Mouse (Mus musculus) liver, adult 2 months (tissue): Measurements from ENCODE around the gene Tinagl1. TPM values are rescaled to one million over a fixed set of nuclear protein-coding genes. Genes with fewer than 3 reads are reported as not detected.

Source experiments
- DNase-seq: peaks from one replicate; pipeline ENCODE4 v3.0.0-alpha.2; 2011; ENCODE audit warnings: low read depth, low spot score; ENCODE audit errors: extremely low read depth
- H3K27ac ChIP-seq: fragments of 200-500 bp; replicated peaks from 2 replicates; pipeline ENCODE4 v1.5.1; 2012; ENCODE audit warnings: low read depth, mild to moderate bottlenecking, control low read depth, inconsistent platforms, low read length; ENCODE audit not compliant: insufficient read depth
- H3K27me3 ChIP-seq: fragments of 200-500 bp; 2 replicates; pipeline ENCODE4 v1.6.1; 2012; ENCODE audit warnings: mild to moderate bottlenecking, moderate library complexity, low read length, inconsistent platforms; ENCODE audit not compliant: control insufficient read depth, insufficient read depth
- H3K36me3 ChIP-seq: fragments of 200-500 bp; 2 replicates; pipeline ENCODE4 v1.6.1; 2012; ENCODE audit warnings: low read length, inconsistent platforms; ENCODE audit not compliant: control insufficient read depth, insufficient read depth
- H3K4me1 ChIP-seq: fragments of 200-500 bp; 2 replicates; pipeline ENCODE4 v1.6.1; 2011; ENCODE audit warnings: low read length; ENCODE audit not compliant: control insufficient read depth, insufficient read depth
- H3K4me3 ChIP-seq: fragments of 200-500 bp; 2 replicates; pipeline ENCODE4 v1.5.1; 2011; ENCODE audit warnings: low read depth, mild to moderate bottlenecking, control low read depth, low read length, moderate library complexity; ENCODE audit not compliant: insufficient read depth
- H3K79me2 ChIP-seq: fragments of 200-500 bp; 2 replicates; pipeline ENCODE4 v1.6.1; 2012; ENCODE audit warnings: inconsistent platforms, mild to moderate bottlenecking, low read length, moderate library complexity; ENCODE audit not compliant: control insufficient read depth, insufficient read depth
- H3K9ac ChIP-seq: fragments of 200-500 bp; 2 replicates; pipeline ENCODE4 v1.6.1; 2012; ENCODE audit warnings: low read depth, mild to moderate bottlenecking, control low read depth, inconsistent platforms, low read length
- CTCF ChIP-seq: fragments of 200-500 bp; IDR thresholded peaks from 2 replicates; pipeline ENCODE4 v1.5.1; 2011; ENCODE audit warnings: low read depth, low read length, control low read depth
- POLR2A ChIP-seq: fragments of 200-500 bp; IDR thresholded peaks from 2 replicates; pipeline ENCODE4 v1.6.1; 2011; ENCODE audit warnings: low read length, control low read depth; ENCODE audit not compliant: insufficient read depth; ENCODE audit errors: extremely low read depth
- WGBS: fragments of 180-500 bp; shearing (Covaris S2); methylation state at CpG from one replicate; pipeline ENCODE4 v1.1.7; 2018; 5-methylcytosine and 5-hydroxymethylcytosine counted together
- polyA plus RNA-seq: library from polyadenylated mRNA; depleted of rRNA; stranded (reverse); fragments of >200 nt; gene quantifications from 2 replicates; pipeline ENCODE4 v1.2.3, GENCODE M21; 2012
- total RNA-seq: library from RNA; depleted of rRNA; stranded (reverse); fragments of >200 nt; gene quantifications from 2 replicates; pipeline ENCODE4 v1.2.3, GENCODE M21; 2014

Gene Tinagl1
- total and polyA plus RNA-seq, 2 experiments = 13.3 to 35.3 TPM

DNA sequence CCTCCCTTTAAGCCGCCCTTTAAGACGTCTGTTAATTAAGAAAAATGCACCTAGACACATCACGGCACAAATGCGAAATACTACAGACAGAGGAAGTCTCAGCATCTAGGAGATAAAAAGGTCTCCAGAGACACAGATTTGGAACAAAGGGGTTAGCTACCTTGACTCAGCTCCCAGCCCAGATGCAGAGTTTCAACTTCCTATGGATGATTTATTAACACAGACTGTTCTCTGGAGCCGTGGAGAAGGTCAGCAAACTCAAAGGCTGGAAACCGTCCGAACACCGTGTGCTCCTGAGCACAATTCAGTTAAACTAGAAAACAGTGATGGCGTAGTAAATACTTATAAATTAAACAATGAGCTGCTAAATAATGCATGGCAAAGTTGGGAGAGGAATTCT, 17.3 kb upstream of the Tinagl1 start:
- Histone ChIP-seq H3K4me3 (no peak overlapping the region), H3K36me3 (no peaks in the 10 kb centered on the region), H3K9ac (no peak overlapping the region), H3K79me2 (no peaks in the 10 kb centered on the region), H3K27ac (no peak overlapping the region), H3K27me3 (no peaks in the 10 kb centered on the region), H3K4me1 (no peaks in the 10 kb centered on the region)
- no peak for DNase-seq
- TF ChIP-seq POLR2A (no peak), CTCF (no peak)
- 52% methylated on average over 9 of the region's 9 CpGs for WGBS

DNA sequence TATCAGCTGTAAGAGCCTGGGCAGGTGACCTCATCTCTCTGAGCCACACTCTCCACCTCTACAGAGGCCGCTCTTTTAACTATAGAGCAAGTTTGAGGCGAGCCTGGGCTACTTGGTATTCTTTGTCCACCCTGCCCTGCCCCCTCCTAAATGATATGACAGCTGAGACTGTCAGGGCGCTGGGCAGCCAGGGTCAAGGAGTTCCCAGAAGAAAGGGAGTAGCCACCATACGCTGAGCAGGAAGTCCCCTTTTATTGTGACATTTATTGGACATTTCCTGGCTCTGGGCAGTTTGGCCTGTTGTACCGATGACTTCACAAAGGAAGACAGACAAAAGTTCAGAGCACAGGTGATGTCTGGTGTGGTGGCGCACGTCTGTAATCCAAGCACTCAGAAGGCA, 14.7 kb upstream of the Tinagl1 start:
- Histone ChIP-seq H3K4me3 (no peak overlapping the region), H3K27me3 (no peaks in the 10 kb centered on the region), H3K79me2 (no peaks in the 10 kb centered on the region), H3K9ac (no peak overlapping the region), H3K4me1 (no peaks in the 10 kb centered on the region), H3K36me3 (no peaks in the 10 kb centered on the region), H3K27ac (no peak overlapping the region)
- DNase-seq = no peak
- 78% methylated on average over 7 of the region's 7 CpGs for WGBS
- TF ChIP-seq POLR2A (no peak), CTCF (no peak)

- Histone ChIP-seq H3K4me3 (no peak overlapping the region), H3K4me1 (no peaks in the 10 kb centered on the region), H3K36me3 (no peaks in the 10 kb centered on the region), H3K27me3 (no peaks in the 10 kb centered on the region), H3K79me2 (no peaks in the 10 kb centered on the region), H3K27ac (no peak overlapping the region), H3K9ac (no peak overlapping the region)
- 2% methylated on average over 13 of the region's 13 CpGs for WGBS
- TF ChIP-seq CTCF (peak; percentile 99), POLR2A (no peak)
- peak; percentile 53 for DNase-seq
Observed at GRCm38 (mm10) chr4:130188806-130189297, 13.9 kb upstream of the Tinagl1 start.

DNA sequence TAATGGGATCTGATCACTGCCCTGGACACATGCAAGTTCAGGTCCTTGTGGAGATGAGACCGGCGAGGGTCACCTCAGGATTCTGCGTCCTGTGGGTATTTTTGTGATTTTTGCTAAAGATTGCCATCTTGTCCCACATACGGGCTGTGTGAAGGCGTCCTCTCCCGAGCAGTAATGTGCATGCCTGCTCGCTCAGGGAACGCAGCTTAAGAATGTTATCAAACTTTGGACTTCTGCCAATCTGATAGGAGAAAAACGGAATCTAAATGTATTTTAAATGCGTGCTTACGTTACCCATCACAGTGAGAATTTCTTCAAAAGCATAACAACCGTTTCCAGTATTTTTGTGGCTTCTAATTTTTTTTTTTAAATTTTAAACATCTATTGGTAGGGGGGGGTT, 12.0 kb upstream of the Tinagl1 start:
- no peak for TF ChIP-seq POLR2A
- no peak for TF ChIP-seq CTCF
- DNase-seq = no peak
- Histone ChIP-seq H3K9ac (no peak overlapping the region), H3K4me1 (peaks cover 3% of the 10 kb centered on the region; the same call in 1 of the 2 replicates), H3K79me2 (no peaks in the 10 kb centered on the region), H3K27me3 (no peaks in the 10 kb centered on the region), H3K36me3 (no peaks in the 10 kb centered on the region), H3K27ac (no peak overlapping the region), H3K4me3 (no peak overlapping the region)
- WGBS = 71% methylated on average over 12 of the region's 12 CpGs

- TF ChIP-seq CTCF (no peak), POLR2A (no peak)
- Histone ChIP-seq H3K9ac (no peak overlapping the region), H3K27ac (no peak overlapping the region), H3K36me3 (no peaks in the 10 kb centered on the region), H3K79me2 (no peaks in the 10 kb centered on the region), H3K4me3 (no peak overlapping the region), H3K4me1 (peaks cover 3% of the 10 kb centered on the region), H3K27me3 (no peaks in the 10 kb centered on the region)
- WGBS = 76% methylated on average over 9 of the region's 9 CpGs
- DNase-seq = no peak
Observed at GRCm38 (mm10) chr4:130186450-130186849, 11.5 kb upstream of the Tinagl1 start.

GRCm38 (mm10) chr4:130183879-130184278, 9.0 kb upstream of the Tinagl1 start:
- Histone ChIP-seq H3K4me3 (no peak overlapping the region), H3K9ac (no peak overlapping the region), H3K27me3 (no peaks in the 10 kb centered on the region), H3K36me3 (no peaks in the 10 kb centered on the region), H3K4me1 (peaks cover 3% of the 10 kb centered on the region), H3K79me2 (no peaks in the 10 kb centered on the region), H3K27ac (no peak overlapping the region)
- WGBS = 92% methylated on average over 5 of the region's 5 CpGs
- TF ChIP-seq CTCF (no peak), POLR2A (no peak)
- no peak for DNase-seq
